Mouse (Mus musculus) testis, adult 2 months (tissue): ENCODE measurements around the gene Anapc5.

Experiments used
- CTCF ChIP-seq: fragments of 200-500 bp; IDR thresholded peaks from 2 replicates; pipeline ENCODE4 v1.5.1; 2012; ENCODE audit warnings: low read depth, mild to moderate bottlenecking, inconsistent platforms, low read length, moderate library complexity; ENCODE audit not compliant: control insufficient read depth, insufficient read depth, insufficient replicate concordance
- POLR2A ChIP-seq: fragments of 200-500 bp; IDR thresholded peaks from 2 replicates; pipeline ENCODE4 v1.6.1; 2012; ENCODE audit warnings: low read depth, mild to moderate bottlenecking, inconsistent platforms, low read length, moderate library complexity; ENCODE audit not compliant: control insufficient read depth

GRCm38 (mm10) chr5:122783726-122784406, 37.3 kb downstream of the Anapc5 start:
- TF ChIP-seq CTCF (no peak), POLR2A (no peak)
